16 mouse cellular contexts compared by ENCODE assay signal in genomic region chr12:56441166-56441817, GRCm38 (mm10).
A peak's percentile ranks its signal among the peaks of the same experiment; 100 is the strongest.
DNase-seq lines count a peak whose midpoint lies in the region; ATAC-seq and TF ChIP-seq lines count a peak whose summit lies in the region.
"Had no signal": no experiment of that assay in that cellular context is flagged by ENCODE, and none has a peak within 500 bp of the region (broad histone marks: within the 10 kb centered on the region; RNA-seq: fewer than 3 reads in every experiment).

No protein-coding gene starts in this region.

- no peaks in the 10 kb centered on the region for H3K9me3 ChIP-seq in midbrain, postnatal 0 days (ENCODE audit: low read length)
- no peaks in the 10 kb centered on the region for H3K9me3 ChIP-seq in midbrain, embryonic 16.5 days (replicated peaks; ENCODE audit: control insufficient read depth, low read length, poor library complexity, severe bottlenecking)
- no peaks in the 10 kb centered on the region for H3K9me3 ChIP-seq in limb, embryonic 11.5 days (ENCODE audit: control insufficient read depth, low read length)
- H3K9me3 ChIP-seq: embryonic facial prominence, embryonic 12.5 days; heart, embryonic 13.5 days; kidney, embryonic 15.5 days; limb, embryonic 12.5 days; liver, embryonic 13.5 days; lung, embryonic 15.5 days had no signal

- no peak for DNase-seq in cerebellum, postnatal 4 days (ENCODE audit: low spot score in 2 of 2)
- DNase-seq in midbrain, postnatal 0 days (ENCODE audit: low spot score), result peak; percentile 36
- peak; percentile 6 to 18 for DNase-seq in cerebellum, postnatal 36 days
- peak; percentile 32 for DNase-seq in limb, embryonic 11.5 days (ENCODE audit: low spot score)
- DNase-seq in spleen, adult 18-20 months, result no peak
- DNase-seq in ovary, postnatal 14 days (ENCODE audit: low spot score), result no peak
- DNase-seq: heart, postnatal 36 days; liver, embryonic 13.5 days; thymus, adult 2 months had no signal

- ATAC-seq in cerebellum, adult (ENCODE audit: insufficient number of reproducible peaks, low FRiP score, low TSS enrichment), result 0 out of 2 replicates have a peak, but pooled peaks have one; percentile 20
- no peak for ATAC-seq in midbrain, postnatal 0 days (ENCODE audit: low FRiP score)
- ATAC-seq in midbrain, embryonic 16.5 days, result no peak
- ATAC-seq in limb, embryonic 11.5 days (ENCODE audit: insufficient number of reproducible peaks, low FRiP score, low TSS enrichment, low read depth), result 0 out of 2 replicates have a peak, but pooled peaks have one; percentile 51

- no peak overlapping the region for H3K4me2 ChIP-seq in midbrain, postnatal 0 days (ENCODE audit: low read depth, low read length, poor library complexity, severe bottlenecking)
- H3K4me2 ChIP-seq in midbrain, embryonic 16.5 days (ENCODE audit: low read length), result no peak overlapping the region
- no peak overlapping the region for H3K4me2 ChIP-seq in limb, embryonic 11.5 days (ENCODE audit: low read depth, severe bottlenecking)
- H3K4me2 ChIP-seq: embryonic facial prominence, embryonic 12.5 days; heart, embryonic 13.5 days; kidney, embryonic 15.5 days; liver, embryonic 13.5 days; lung, embryonic 15.5 days had no signal

- H3K4me3 ChIP-seq in midbrain, postnatal 0 days (ENCODE audit: low read depth, low read length), result no peak overlapping the region
- H3K4me3 ChIP-seq in midbrain, embryonic 16.5 days (ENCODE audit: low read depth, low read length), result no peak overlapping the region
- H3K4me3 ChIP-seq in limb, embryonic 11.5 days (ENCODE audit: low read depth, low read length), result no peak overlapping the region
- H3K4me3 ChIP-seq: embryonic facial prominence, embryonic 12.5 days; heart, embryonic 13.5 days; kidney, embryonic 15.5 days; limb, embryonic 12.5 days; liver, embryonic 13.5 days; lung, embryonic 15.5 days had no signal

- H3K27ac ChIP-seq in midbrain, postnatal 0 days (ENCODE audit: low read depth, low read length), result no peak overlapping the region
- H3K27ac ChIP-seq in midbrain, embryonic 16.5 days (ENCODE audit: low read length), result no peak overlapping the region
- no peak overlapping the region for H3K27ac ChIP-seq in limb, embryonic 11.5 days (replicated peaks; ENCODE audit: low read depth, low read length)
- H3K27ac ChIP-seq: embryonic facial prominence, embryonic 12.5 days; heart, embryonic 13.5 days; kidney, embryonic 15.5 days; limb, embryonic 12.5 days; liver, embryonic 13.5 days; lung, embryonic 15.5 days had no signal

- H3K4me1 ChIP-seq in midbrain, postnatal 0 days (ENCODE audit: insufficient read depth, low read length), result no peaks in the 10 kb centered on the region
- H3K4me1 ChIP-seq in midbrain, embryonic 16.5 days (ENCODE audit: control insufficient read depth, insufficient read depth, low read length), result no peaks in the 10 kb centered on the region
- H3K4me1 ChIP-seq in limb, embryonic 11.5 days (ENCODE audit: control insufficient read depth, insufficient read depth, low read length), result peaks cover 15% of the 10 kb centered on the region
- H3K4me1 ChIP-seq: embryonic facial prominence, embryonic 12.5 days; heart, embryonic 13.5 days; kidney, embryonic 15.5 days; liver, embryonic 13.5 days; lung, embryonic 15.5 days had no signal

- H3K27me3 ChIP-seq in midbrain, postnatal 0 days (ENCODE audit: insufficient read depth, low read length), result 0 out of 2 replicates have a peak, but pooled peaks cover 6% of the 10 kb centered on the region
- peaks cover 4% of the 10 kb centered on the region; the same call in 1 of the 2 replicates for H3K27me3 ChIP-seq in midbrain, embryonic 16.5 days (ENCODE audit: control insufficient read depth, insufficient read depth, low read depth, low read length)
- 0 out of 2 replicates have a peak, but pooled peaks cover 5% of the 10 kb centered on the region for H3K27me3 ChIP-seq in limb, embryonic 11.5 days (ENCODE audit: control insufficient read depth, insufficient read depth, low read length)
- H3K27me3 ChIP-seq: embryonic facial prominence, embryonic 12.5 days; heart, embryonic 13.5 days; kidney, embryonic 15.5 days; liver, embryonic 13.5 days; lung, embryonic 15.5 days had no signal

- no peaks in the 10 kb centered on the region for H3K36me3 ChIP-seq in midbrain, postnatal 0 days (ENCODE audit: insufficient read depth, low read length)
- H3K36me3 ChIP-seq in midbrain, embryonic 16.5 days (ENCODE audit: control insufficient read depth, insufficient read depth, low read length), result no peaks in the 10 kb centered on the region
- no peaks in the 10 kb centered on the region for H3K36me3 ChIP-seq in limb, embryonic 11.5 days (ENCODE audit: control insufficient read depth, insufficient read depth, low read length)
- H3K36me3 ChIP-seq: embryonic facial prominence, embryonic 12.5 days; heart, embryonic 13.5 days; kidney, embryonic 15.5 days; limb, embryonic 12.5 days; liver, embryonic 13.5 days; lung, embryonic 15.5 days had no signal

- WGBS in midbrain, postnatal 0 days, result 73% methylated on average over 8 of the region's 8 CpGs
- 58% methylated on average over 8 of the region's 8 CpGs for WGBS in midbrain, embryonic 16.5 days
- 22% methylated on average over 8 of the region's 8 CpGs for WGBS in limb, embryonic 11.5 days

- no peak overlapping the region for H3K9ac ChIP-seq in midbrain, postnatal 0 days (replicated peaks; ENCODE audit: low read length, poor library complexity, severe bottlenecking)
- no peak overlapping the region for H3K9ac ChIP-seq in midbrain, embryonic 16.5 days (ENCODE audit: low read depth, low read length)
- no peak overlapping the region for H3K9ac ChIP-seq in limb, embryonic 11.5 days (ENCODE audit: low read length)
- H3K9ac ChIP-seq: embryonic facial prominence, embryonic 12.5 days; heart, embryonic 13.5 days; kidney, embryonic 15.5 days; limb, embryonic 12.5 days; liver, embryonic 13.5 days; lung, embryonic 15.5 days had no signal

- no peak for TF ChIP-seq CTCF in midbrain, postnatal 0 days (IDR thresholded peaks at IDR 0.05)

Comparison
In these comparisons a context has a peak if more than half of its experiments do, and no peak if none do; other contexts are left out.
1. DNase-seq: peak in midbrain, postnatal 0 days (single experiment), cerebellum, postnatal 36 days (2 of 2) and limb, embryonic 11.5 days (single experiment); none in cerebellum, postnatal 4 days (0 of 2), spleen, adult 18-20 months (0 of 2) and ovary, postnatal 14 days (single experiment).
2. ATAC-seq: peak in cerebellum, adult (single experiment) and limb, embryonic 11.5 days (single experiment); none in midbrain, postnatal 0 days (single experiment) and midbrain, embryonic 16.5 days (single experiment).